9 mouse cellular contexts compared by ENCODE assay signal in the genomic region with DNA sequence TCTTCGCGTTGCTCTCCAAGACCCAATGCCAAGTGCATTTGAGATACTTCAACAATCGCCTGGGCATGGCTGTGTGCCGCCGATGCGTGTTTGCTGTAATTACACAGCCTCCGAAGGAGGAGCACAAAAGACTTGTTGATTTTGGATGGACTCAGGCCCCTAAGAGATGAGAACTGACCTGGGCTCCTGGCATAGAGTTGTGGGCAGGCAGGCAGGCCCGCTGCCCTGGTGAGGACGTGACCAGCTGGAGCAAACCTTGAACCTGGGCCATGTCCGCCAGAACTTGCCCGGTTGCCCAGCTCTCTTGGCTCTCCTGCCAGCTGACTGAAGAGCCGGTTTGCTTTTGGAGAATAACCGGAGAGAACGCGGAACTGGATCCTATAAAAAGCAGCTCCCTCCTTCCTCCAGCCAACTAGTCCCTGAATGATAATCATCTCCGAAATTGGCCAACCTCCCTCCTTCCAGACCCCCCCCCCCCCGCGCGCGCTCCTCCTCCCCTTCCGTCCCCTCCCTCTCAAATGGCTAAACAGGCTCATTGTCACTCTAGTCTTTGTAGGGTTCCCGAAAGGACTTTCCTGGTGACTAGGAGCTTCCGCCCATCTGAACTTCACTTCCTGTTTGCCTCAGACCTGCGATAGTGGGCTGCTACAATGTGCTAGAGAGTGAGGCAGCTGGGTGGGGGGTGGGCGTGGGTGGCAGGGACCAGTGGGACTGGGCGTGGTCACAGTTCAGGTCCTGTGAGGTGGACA.
DNase-seq lines count a peak whose midpoint lies in the region; ATAC-seq lines count a peak whose summit lies in the region.
"Had no signal": no experiment of that assay in that cellular context is flagged by ENCODE, and none has a peak within 500 bp of the region (broad histone marks: within the 10 kb centered on the region; RNA-seq: fewer than 3 reads in every experiment).

No protein-coding gene starts in this region.

- no peak overlapping the region for H3K4me2 ChIP-seq in hindbrain, embryonic 11.5 days (replicated peaks; ENCODE audit: low read depth, low read length)
- peak overlapping the region; percentile 22 for H3K4me2 ChIP-seq in hindbrain, embryonic 15.5 days
- H3K4me2 ChIP-seq in liver, embryonic 16.5 days (ENCODE audit: low read depth, low read length), result peak overlapping the region; percentile 20; the same call in 1 of the 2 replicates

- WGBS in hindbrain, embryonic 10.5 days, result 78% methylated on average over 26 of the region's 26 CpGs
- WGBS in hindbrain, embryonic 11.5 days, result 79% methylated on average over 26 of the region's 26 CpGs
- WGBS in hindbrain, embryonic 15.5 days, result 63% methylated on average over 26 of the region's 26 CpGs
- WGBS in liver, embryonic 16.5 days (ENCODE audit: insufficient replicate concordance), result 35% methylated on average over 26 of the region's 26 CpGs

- DNase-seq in hindbrain, embryonic 10.5 days (ENCODE audit: low spot score), result no peak
- no peak for DNase-seq in hindbrain, embryonic 11.5 days (ENCODE audit: low spot score)
- peak; percentile 57 for DNase-seq in ZHBTc4 (ENCODE audit: low read depth, low spot score)
- no peak for DNase-seq in natural killer cell, adult 2 months (ENCODE audit: low spot score in 2 of 2)
- DNase-seq in thymus, adult 18-20 months, result no peak

- no peaks in the 10 kb centered on the region for H3K36me3 ChIP-seq in hindbrain, embryonic 10.5 days
- no peaks in the 10 kb centered on the region for H3K36me3 ChIP-seq in hindbrain, embryonic 11.5 days (ENCODE audit: control insufficient read depth, insufficient read depth, low read length)
- no peaks in the 10 kb centered on the region for H3K36me3 ChIP-seq in hindbrain, embryonic 15.5 days
- H3K36me3 ChIP-seq in liver, embryonic 16.5 days (ENCODE audit: control insufficient read depth, insufficient read depth), result no peaks in the 10 kb centered on the region

- H3K9ac ChIP-seq in hindbrain, embryonic 11.5 days (ENCODE audit: low read depth, low read length), result no peak overlapping the region
- no peak overlapping the region for H3K9ac ChIP-seq in hindbrain, embryonic 15.5 days
- no peak overlapping the region for H3K9ac ChIP-seq in liver, embryonic 16.5 days (ENCODE audit: low read depth, low read length)

- H3K27me3 ChIP-seq in hindbrain, embryonic 10.5 days (ENCODE audit: insufficient read depth, poor library complexity, severe bottlenecking), result peaks cover 30% of the 10 kb centered on the region
- no peaks in the 10 kb centered on the region for H3K27me3 ChIP-seq in hindbrain, embryonic 11.5 days (ENCODE audit: control insufficient read depth, insufficient read depth, low read length)
- H3K27me3 ChIP-seq in hindbrain, embryonic 15.5 days, result peaks cover 10% of the 10 kb centered on the region; the same call in 1 of the 2 replicates
- no peaks in the 10 kb centered on the region for H3K27me3 ChIP-seq in liver, embryonic 16.5 days (ENCODE audit: control insufficient read depth, insufficient read depth, low read depth, low read length)

- peaks cover 42% of the 10 kb centered on the region for H3K4me1 ChIP-seq in hindbrain, embryonic 10.5 days (replicated peaks)
- H3K4me1 ChIP-seq in hindbrain, embryonic 11.5 days (replicated peaks; ENCODE audit: control insufficient read depth, insufficient read depth, low read length), result peaks cover 3% of the 10 kb centered on the region; the same call in 1 of the 2 replicates
- H3K4me1 ChIP-seq in hindbrain, embryonic 15.5 days (replicated peaks), result peaks cover 35% of the 10 kb centered on the region
- H3K4me1 ChIP-seq in liver, embryonic 16.5 days (ENCODE audit: control insufficient read depth, low read depth, low read length), result no peaks in the 10 kb centered on the region; the same call in 1 of the 2 replicates

- ATAC-seq in hindbrain, embryonic 11.5 days (ENCODE audit: low FRiP score), result no peak
- ATAC-seq in common myeloid progenitor, adult 5-6 weeks (replicated peaks; ENCODE audit: low read depth, poor library complexity, severe bottlenecking), result peak; percentile 86
- peak; percentile 68 for ATAC-seq in hindbrain, embryonic 15.5 days (ENCODE audit: low FRiP score, low read depth)
- no peak for ATAC-seq in liver, embryonic 16.5 days (ENCODE audit: low read depth)

- no peaks in the 10 kb centered on the region for H3K9me3 ChIP-seq in hindbrain, embryonic 10.5 days
- H3K9me3 ChIP-seq in hindbrain, embryonic 11.5 days (ENCODE audit: control insufficient read depth, low read length), result no peaks in the 10 kb centered on the region
- H3K9me3 ChIP-seq in hindbrain, embryonic 15.5 days, result no peaks in the 10 kb centered on the region
- H3K9me3 ChIP-seq in liver, embryonic 16.5 days (replicated peaks; ENCODE audit: control insufficient read depth, low read length), result no peaks in the 10 kb centered on the region

- no peak overlapping the region for H3K4me3 ChIP-seq in hindbrain, embryonic 10.5 days
- no peak overlapping the region for H3K4me3 ChIP-seq in hindbrain, embryonic 11.5 days (ENCODE audit: low read depth, low read length)
- H3K4me3 ChIP-seq in hindbrain, embryonic 15.5 days, result no peak overlapping the region
- H3K4me3 ChIP-seq in liver, embryonic 16.5 days (ENCODE audit: low read depth, low read length), result no peak overlapping the region
- H3K4me3 ChIP-seq: erythroblast, embryonic 14.5 days had no signal

- peak overlapping the region; percentile 53; the same call in 1 of the 2 replicates for H3K27ac ChIP-seq in hindbrain, embryonic 10.5 days
- H3K27ac ChIP-seq in hindbrain, embryonic 11.5 days (ENCODE audit: low read depth, low read length), result no peak overlapping the region
- H3K27ac ChIP-seq in hindbrain, embryonic 15.5 days (replicated peaks), result 0 out of 2 replicates have a peak overlapping the region, but pooled peaks have one; percentile 30
- H3K27ac ChIP-seq in liver, embryonic 16.5 days (ENCODE audit: low read length), result no peak overlapping the region

Comparison
In these comparisons a context has a peak if more than half of its experiments do, and no peak if none do; other contexts are left out.
1. H3K27ac ChIP-seq: peak in hindbrain, embryonic 10.5 days (single experiment) and hindbrain, embryonic 15.5 days (single experiment); none in hindbrain, embryonic 11.5 days (single experiment) and liver, embryonic 16.5 days (single experiment).
2. ATAC-seq: peak in common myeloid progenitor, adult 5-6 weeks (single experiment) and hindbrain, embryonic 15.5 days (single experiment); none in hindbrain, embryonic 11.5 days (single experiment) and liver, embryonic 16.5 days (single experiment).